In genomic region chr7:120634711-120635361, GRCm38 (mm10) we compare ENCODE assay signal across 7 mouse cellular contexts. TPM values are rescaled to one million over a fixed set of nuclear protein-coding genes. Genes with fewer than 3 reads are reported as not detected.
DNase-seq lines count a peak whose midpoint lies in the region; ATAC-seq lines count a peak whose summit lies in the region.

Gene Uqcrc2 (plus strand): TSS chr7:120635176.

- H3K4me3 ChIP-seq in intestine, embryonic 15.5 days (replicated peaks) = peak within 1 kb of the TSS; percentile 70
- peak within 1 kb of the TSS; percentile 82 for H3K4me3 ChIP-seq in midbrain, embryonic 10.5 days

- DNase-seq in adrenal gland, adult 18-20 months (ENCODE audit: low spot score in 2 of 2) = peak; percentile 78
- peak; percentile 95 for DNase-seq in embryo, embryonic 11 days
- peak; percentile 77 to 78 for DNase-seq in gastrocnemius, postnatal 36 days
- DNase-seq in left cerebral cortex, postnatal 25 days (ENCODE audit: low spot score in 2 of 2) = peak; percentile 86 to 88
- peak; percentile 92 for DNase-seq in midbrain, embryonic 10.5 days (ENCODE audit: low spot score)
- DNase-seq in right cerebral cortex, postnatal 4 days = peak; percentile 83

- H3K4me2 ChIP-seq in intestine, embryonic 15.5 days (replicated peaks) = peak within 1 kb of the TSS; percentile 67

- H3K27me3 ChIP-seq in intestine, embryonic 15.5 days (replicated peaks) = no peaks in the 10 kb centered on the region
- H3K27me3 ChIP-seq in midbrain, embryonic 10.5 days (ENCODE audit: low read depth, poor library complexity, severe bottlenecking) = no peaks in the 10 kb centered on the region

- intact Hi-C loops in gastrocnemius, postnatal 36 days (cut with DNase I) = no loop called here
- intact Hi-C loops in left cerebral cortex, postnatal 25 days (cut with DNase I) = loop anchor here (1.0 to 10.0 kb wide), 4 partner anchors 188 to 1010 kb away; partner anchors contain the start of gene Polr3e

- peaks cover 4% of the 10 kb centered on the region; the same call in 1 of the 2 replicates for H3K4me1 ChIP-seq in intestine, embryonic 15.5 days (replicated peaks)
- H3K4me1 ChIP-seq in midbrain, embryonic 10.5 days = peaks cover 19% of the 10 kb centered on the region

- H3K27ac ChIP-seq in intestine, embryonic 15.5 days = peak within 1 kb of the TSS; percentile 90
- H3K27ac ChIP-seq in midbrain, embryonic 10.5 days (replicated peaks) = peak within 1 kb of the TSS; percentile 93

- WGBS in intestine, embryonic 15.5 days = under 1% methylated on average over 45 of the region's 45 CpGs
- under 1% methylated on average over 45 of the region's 45 CpGs for WGBS in midbrain, embryonic 10.5 days

- H3K9me3 ChIP-seq in intestine, embryonic 15.5 days = no peaks in the 10 kb centered on the region
- no peaks in the 10 kb centered on the region for H3K9me3 ChIP-seq in midbrain, embryonic 10.5 days (replicated peaks)

- ATAC-seq in intestine, embryonic 15.5 days = peak; percentile 100

- H3K9ac ChIP-seq in intestine, embryonic 15.5 days = peak within 1 kb of the TSS; percentile 89

- H3K36me3 ChIP-seq in intestine, embryonic 15.5 days = peaks cover 12% of the 10 kb centered on the region; the same call in 1 of the 2 replicates
- peaks cover 24% of the 10 kb centered on the region for H3K36me3 ChIP-seq in midbrain, embryonic 10.5 days

RNA-seq across cellular contexts. Expression of gene Uqcrc2, which starts in this region (rescaled TPM):
- total RNA-seq in adrenal gland, adult 18-20 months (2021) = 100 to 1,000 TPM; 378 to 592 TPM
- total RNA-seq in gastrocnemius, postnatal 36 days (2021) = 100 to 1,000 TPM; 505 to 521 TPM
- 295 and 299 TPM in 2 replicates for polyA plus RNA-seq in intestine, embryonic 15.5 days (2015; fragmentation: Nextera tagmentation; extraction: Ambion mirVana)
- 100 to 1,000 TPM; 230 to 246 TPM for total RNA-seq in left cerebral cortex, postnatal 25 days (2021)
- 180 and 188 TPM in 2 replicates for polyA plus RNA-seq in midbrain, embryonic 10.5 days (2016; fragmentation: Nextera tagmentation; extraction: Ambion mirVana)

Comparison
In these comparisons a context has a peak if more than half of its experiments do, and no peak if none do; other contexts are left out.
1. Peak in every context shown above with its lines: DNase-seq, ATAC-seq, H3K4me3 ChIP-seq and H3K27ac ChIP-seq.